In genomic region chr12:75467814-75468213, GRCm38 (mm10) we compare ENCODE assay signal across 18 mouse cellular contexts. TPM values are rescaled to one million over a fixed set of nuclear protein-coding genes. Genes with fewer than 3 reads are reported as not detected.
DNase-seq lines count a peak whose midpoint lies in the region; ATAC-seq and TF ChIP-seq lines count a peak whose summit lies in the region.
"Had no signal": no experiment of that assay in that cellular context is flagged by ENCODE, and none has a peak within 500 bp of the region (broad histone marks: within the 10 kb centered on the region; RNA-seq: fewer than 3 reads in every experiment).

No protein-coding gene starts in this region.

- H3K4me1 ChIP-seq in kidney, adult 2 months (ENCODE audit: control insufficient read depth, insufficient read depth, low read length) = peaks cover 24% of the 10 kb centered on the region
- H3K4me1 ChIP-seq in lung, embryonic 14.5 days (ENCODE audit: insufficient read depth) = peaks cover 4% of the 10 kb centered on the region; the same call in 1 of the 2 replicates
- peaks cover 16% of the 10 kb centered on the region for H3K4me1 ChIP-seq in embryonic facial prominence, embryonic 13.5 days
- H3K4me1 ChIP-seq in stomach, postnatal 0 days (replicated peaks; ENCODE audit: control insufficient read depth, insufficient read depth) = no peaks in the 10 kb centered on the region
- no peaks in the 10 kb centered on the region for H3K4me1 ChIP-seq in midbrain, embryonic 15.5 days

- H3K27ac ChIP-seq in kidney, adult 2 months (ENCODE audit: insufficient read depth, low read depth, low read length) = peak overlapping the region; percentile 34; the same call in 1 of the 2 replicates
- H3K27ac ChIP-seq in lung, embryonic 14.5 days (ENCODE audit: low read depth) = no peak overlapping the region
- peak overlapping the region; percentile 77 for H3K27ac ChIP-seq in embryonic facial prominence, embryonic 13.5 days
- H3K27ac ChIP-seq in stomach, postnatal 0 days (replicated peaks) = no peak overlapping the region
- H3K27ac ChIP-seq in midbrain, embryonic 15.5 days = no peak overlapping the region

- no peak overlapping the region for H3K4me3 ChIP-seq in kidney, adult 2 months (ENCODE audit: insufficient read depth, low read depth, low read length)
- H3K4me3 ChIP-seq in lung, embryonic 14.5 days (ENCODE audit: low read depth, low read length) = no peak overlapping the region
- no peak overlapping the region for H3K4me3 ChIP-seq in embryonic facial prominence, embryonic 13.5 days
- no peak overlapping the region for H3K4me3 ChIP-seq in stomach, postnatal 0 days (ENCODE audit: low read depth, low read length)
- H3K4me3 ChIP-seq in midbrain, embryonic 15.5 days = no peak overlapping the region

- no peak overlapping the region for H3K4me2 ChIP-seq in lung, embryonic 14.5 days
- H3K4me2 ChIP-seq in embryonic facial prominence, embryonic 13.5 days = no peak overlapping the region
- no peak overlapping the region for H3K4me2 ChIP-seq in stomach, postnatal 0 days (replicated peaks; ENCODE audit: low read depth)
- H3K4me2 ChIP-seq in midbrain, embryonic 15.5 days = no peak overlapping the region

- WGBS in kidney, adult 2 months = 70% methylated on average over 6 of the region's 6 CpGs
- 88% methylated on average over 6 of the region's 6 CpGs for WGBS in lung, embryonic 14.5 days
- WGBS in embryonic facial prominence, embryonic 13.5 days = 82% methylated on average over 6 of the region's 6 CpGs
- WGBS in stomach, postnatal 0 days = 79% methylated on average over 6 of the region's 6 CpGs
- WGBS in midbrain, embryonic 15.5 days = 90% methylated on average over 6 of the region's 6 CpGs

- no peaks in the 10 kb centered on the region; the same call in 1 of the 2 replicates for H3K36me3 ChIP-seq in kidney, adult 2 months (ENCODE audit: control insufficient read depth, insufficient read depth, low read length)
- peaks cover 33% of the 10 kb centered on the region for H3K36me3 ChIP-seq in lung, embryonic 14.5 days (ENCODE audit: insufficient read depth)
- H3K36me3 ChIP-seq in embryonic facial prominence, embryonic 13.5 days = peaks cover 31% of the 10 kb centered on the region
- peaks cover 7% of the 10 kb centered on the region; the same call in 1 of the 2 replicates for H3K36me3 ChIP-seq in stomach, postnatal 0 days (ENCODE audit: control insufficient read depth, insufficient read depth, low read length)
- H3K36me3 ChIP-seq in midbrain, embryonic 15.5 days (replicated peaks) = peaks cover 6% of the 10 kb centered on the region; the same call in 1 of the 2 replicates

- intact Hi-C loops in left cerebral cortex, postnatal 25 days (cut with DNase I) = loop anchor here (5.0 kb wide), 1 partner anchor 304 kb away; no protein-coding TSS in a partner anchor

- TF ChIP-seq POLR2A in kidney, adult 2 months (IDR thresholded peaks at IDR 0.05; ENCODE audit: low read depth, low read length) = no peak

- H3K27me3 ChIP-seq in kidney, adult 2 months (replicated peaks; ENCODE audit: control insufficient read depth, insufficient read depth, low read length) = no peaks in the 10 kb centered on the region
- H3K27me3 ChIP-seq in lung, embryonic 14.5 days (ENCODE audit: insufficient read depth, low read length) = no peaks in the 10 kb centered on the region
- no peaks in the 10 kb centered on the region for H3K27me3 ChIP-seq in embryonic facial prominence, embryonic 13.5 days
- H3K27me3 ChIP-seq in stomach, postnatal 0 days (ENCODE audit: control insufficient read depth, insufficient read depth, low read length) = no peaks in the 10 kb centered on the region
- no peaks in the 10 kb centered on the region for H3K27me3 ChIP-seq in midbrain, embryonic 15.5 days (replicated peaks)

- no peak overlapping the region for H3K9ac ChIP-seq in lung, embryonic 14.5 days
- 0 out of 2 replicates have a peak overlapping the region, but pooled peaks have one; percentile 27 for H3K9ac ChIP-seq in embryonic facial prominence, embryonic 13.5 days
- H3K9ac ChIP-seq in stomach, postnatal 0 days (ENCODE audit: low read length) = no peak overlapping the region
- H3K9ac ChIP-seq in midbrain, embryonic 15.5 days = no peak overlapping the region

- DNase-seq in kidney, adult 2 months = no peak
- no peak for DNase-seq in kidney, postnatal 10 days
- no peak for DNase-seq in lung, embryonic 14.5 days
- no peak for DNase-seq in lung, postnatal 25 days (ENCODE audit: low spot score)
- DNase-seq in stomach, postnatal 0 days (ENCODE audit: low spot score) = peak; percentile 33
- no peak for DNase-seq in left cerebral cortex, postnatal 25 days (ENCODE audit: low spot score in 2 of 2)
- DNase-seq: cerebellum, adult 9-10 months; heart, adult 18-20 months; kidney, postnatal 14 days; lung, postnatal 4 days; right cerebral cortex, postnatal 14 days; thymus, postnatal 25 days had no signal

- H3K9me3 ChIP-seq in lung, embryonic 14.5 days (ENCODE audit: low read depth, low read length) = no peaks in the 10 kb centered on the region
- H3K9me3 ChIP-seq in embryonic facial prominence, embryonic 13.5 days = no peaks in the 10 kb centered on the region
- no peaks in the 10 kb centered on the region for H3K9me3 ChIP-seq in stomach, postnatal 0 days (ENCODE audit: control insufficient read depth, low read length)
- H3K9me3 ChIP-seq in midbrain, embryonic 15.5 days = no peaks in the 10 kb centered on the region

- no peak for TF ChIP-seq EP300 in stomach, postnatal 0 days (optimal IDR thresholded peaks at IDR 0.05)

- peak; percentile 49 for TF ChIP-seq CTCF in kidney, adult 2 months (conservative IDR thresholded peaks at IDR 0.05; ENCODE audit: insufficient read depth, insufficient read length, low read depth, low read length)
- TF ChIP-seq CTCF in lung, embryonic 14.5 days (IDR thresholded peaks at IDR 0.05; ENCODE audit: low read depth) = 0 out of 2 replicates have a peak, but pooled peaks have one; percentile 21
- TF ChIP-seq CTCF in stomach, postnatal 0 days (IDR thresholded peaks at IDR 0.05; ENCODE audit: low read depth) = peak; percentile 64

- no peak for ATAC-seq in lung, embryonic 14.5 days (ENCODE audit: insufficient read depth)
- no peak for ATAC-seq in embryonic facial prominence, embryonic 13.5 days (ENCODE audit: insufficient number of reproducible peaks, insufficient read depth, low FRiP score, low TSS enrichment, low read depth)
- ATAC-seq in stomach, postnatal 0 days (ENCODE audit: low FRiP score, low TSS enrichment) = peak; percentile 64; the same call in 1 of the 2 replicates
- no peak for ATAC-seq in midbrain, embryonic 15.5 days (replicated peaks)
- ATAC-seq: activated CD4-positive, CD25-positive, alpha-beta regulatory T cell, adult 4 months had no signal

RNA-seq across cellular contexts. Expression of gene Gphb5, which starts 51.2 kb away (rescaled TPM):
- polyA plus RNA-seq in kidney, adult 2 months (2012; rRNA removed) = not detected in 2 replicates
- not detected in 2 replicates for polyA plus RNA-seq in lung, embryonic 14.5 days (2014; fragmentation: Nextera tagmentation; extraction: Ambion mirVana)
- polyA plus RNA-seq in embryonic facial prominence, embryonic 13.5 days (2015; fragmentation: Nextera tagmentation; extraction: Ambion mirVana) = not detected in 2 replicates
- not detected in 2 replicates for polyA plus RNA-seq in stomach, postnatal 0 days (2015; fragmentation: Nextera tagmentation; extraction: Ambion mirVana)
- not detected in 2 replicates for polyA plus RNA-seq in midbrain, embryonic 15.5 days (2015; fragmentation: Nextera tagmentation; extraction: Ambion mirVana)
- total RNA-seq in left cerebral cortex, postnatal 25 days (2021) = not detected
- total RNA-seq: heart, adult 18-20 months; hematopoietic stem cell, adult 5-6 weeks; left cerebral cortex, postnatal 10 days; monocyte, adult 5-6 weeks had no signal
- polyA plus RNA-seq: activated CD4-positive, CD25-positive, alpha-beta regulatory T cell, adult 4 months had no signal

Comparison
In these comparisons a context has a peak if more than half of its experiments do, and no peak if none do; other contexts are left out.
1. H3K27ac ChIP-seq: peak in kidney, adult 2 months (single experiment) and embryonic facial prominence, embryonic 13.5 days (single experiment); none in lung, embryonic 14.5 days (single experiment), stomach, postnatal 0 days (single experiment) and midbrain, embryonic 15.5 days (single experiment).
2. Peak in every context shown above with its lines, with median percentiles within 50 percentile points of each other: CTCF ChIP-seq.